Mouse (Mus musculus): ENCODE data around the gene Ddx50.
"Not testable (repeated sequence)": the region's sequence is repeated elsewhere in the genome, so short reads cannot be mapped to it uniquely, and the experiment has no call there.

Ddx50 gene

GRCm38 (mm10) chr10:62601053-62601791, 49.8 kb downstream of the Ddx50 start:
- DNase-seq, result peak in 1 of 2 experiments; percentile 17

GRCm38 (mm10) chr10:62600056-62600455, 51.0 kb downstream of the Ddx50 start:
- no peak for DNase-seq

- not testable (repeated sequence) for DNase-seq
Observed at GRCm38 (mm10) chr10:62599311-62599710, 51.7 kb downstream of the Ddx50 start.

- DNase-seq, result no peak
Observed at GRCm38 (mm10) chr10:62592496-62592895, 58.5 kb downstream of the Ddx50 start.

- peak; percentile 89 to 92 for DNase-seq
Observed at GRCm38 (mm10) chr10:62590200-62590599, 60.8 kb downstream of the Ddx50 start.

- peak; percentile 23 to 39 for DNase-seq
Observed at GRCm38 (mm10) chr10:62588616-62589015, 62.4 kb downstream of the Ddx50 start.

- DNase-seq, result no peak
Observed at GRCm38 (mm10) chr10:62583245-62583644, 67.8 kb downstream of the Ddx50 start.

- DNase-seq, result no peak
Observed at GRCm38 (mm10) chr10:62582701-62583100, 68.3 kb downstream of the Ddx50 start.

- DNase-seq, result no peak
Observed at GRCm38 (mm10) chr10:62582263-62582662, 68.8 kb downstream of the Ddx50 start.

GRCm38 (mm10) chr10:62579129-62579528, 71.9 kb downstream of the Ddx50 start:
- DNase-seq, result not testable (repeated sequence)

GRCm38 (mm10) chr10:62578338-62579100, 72.5 kb downstream of the Ddx50 start, which contains the start of gene Kif1bp:
TSS of gene Kif1bp (minus strand) at chr10:62578457.
- DNase-seq, result peak; percentile 97 to 98

GRCm38 (mm10) chr10:62577673-62578337, 73.2 kb downstream of the Ddx50 start:
- no peak for DNase-seq

- DNase-seq, result no peak
Observed at GRCm38 (mm10) chr10:62575001-62575400, 76.0 kb downstream of the Ddx50 start.

GRCm38 (mm10) chr10:62570126-62570871, 80.7 kb downstream of the Ddx50 start:
- no peak for DNase-seq

- DNase-seq, result no peak
Observed at GRCm38 (mm10) chr10:62568861-62569260, 82.2 kb downstream of the Ddx50 start.

Data from kidney, postnatal 4 days (tissue).